8 mouse cellular contexts compared by ENCODE assay signal in genomic region chr9:114982689-114983360, GRCm38 (mm10). TPM values are rescaled to one million over a fixed set of nuclear protein-coding genes. Genes with fewer than 3 reads are reported as not detected.
DNase-seq lines count a peak whose midpoint lies in the region; ATAC-seq and TF ChIP-seq lines count a peak whose summit lies in the region.

Gene Rps27rt (minus strand): TSS chr9:114982739.

- TF ChIP-seq CTCF in hindbrain, postnatal 0 days (IDR thresholded peaks at IDR 0.05; ENCODE audit: low read depth): no peak

- peak; percentile 39 for DNase-seq in layer of hippocampus, adult 9-11 months
- no peak for DNase-seq in layer of hippocampus, adult 9-10 months (ENCODE audit: low spot score)
- no peak for DNase-seq in adrenal gland, postnatal 36 days
- no peak for DNase-seq in gastrocnemius, adult 8-10 months (ENCODE audit: low spot score in 2 of 2)
- no peak for DNase-seq in hindbrain, postnatal 0 days (ENCODE audit: low spot score)
- no peak for DNase-seq in cerebellum, postnatal 4 days (ENCODE audit: low spot score in 2 of 2)
- DNase-seq in Muller cell, postnatal 12 days (ENCODE audit: inconsistent ontology term): no peak

- no peak for ATAC-seq in hindbrain, postnatal 0 days
- ATAC-seq in megakaryocyte-erythroid progenitor cell, adult 5-6 weeks (replicated peaks; ENCODE audit: low FRiP score, low TSS enrichment, poor library complexity, severe bottlenecking): no peak

- no peaks in the 10 kb centered on the region for H3K4me1 ChIP-seq in hindbrain, postnatal 0 days (ENCODE audit: insufficient read depth, low read length)

- H3K9ac ChIP-seq in hindbrain, postnatal 0 days (replicated peaks; ENCODE audit: low read length): no peak within 1 kb of the TSS

- H3K27me3 ChIP-seq in hindbrain, postnatal 0 days (ENCODE audit: insufficient read depth, low read length): no peaks in the 10 kb centered on the region

- H3K4me3 ChIP-seq in hindbrain, postnatal 0 days (ENCODE audit: low read length): no peak within 1 kb of the TSS

- no peak within 1 kb of the TSS for H3K4me2 ChIP-seq in hindbrain, postnatal 0 days (ENCODE audit: low read depth, low read length)

- 83% methylated on average over 16 of the region's 16 CpGs for WGBS in hindbrain, postnatal 0 days

- H3K9me3 ChIP-seq in hindbrain, postnatal 0 days (ENCODE audit: low read length): no peaks in the 10 kb centered on the region

- no peaks in the 10 kb centered on the region for H3K36me3 ChIP-seq in hindbrain, postnatal 0 days (ENCODE audit: insufficient read depth, low read length)

- H3K27ac ChIP-seq in hindbrain, postnatal 0 days: no peak within 1 kb of the TSS

RNA-seq across cellular contexts. Expression of gene Rps27rt, which starts in this region (rescaled TPM):
- 10 to 100 TPM; 43.6 to 64.4 TPM for total RNA-seq in adrenal gland, postnatal 36 days (2021)
- 10 to 100 TPM; 10.3 to 22.0 (median 17.3) TPM for total RNA-seq in gastrocnemius, adult 8-10 months (2022)
- total RNA-seq in hindbrain, postnatal 0 days (2014; rRNA removed): 32.8 and 182 TPM in 2 replicates
- polyA plus RNA-seq in hindbrain, postnatal 0 days (2015; fragmentation: Nextera tagmentation; extraction: Ambion mirVana): 281 and 288 TPM in 2 replicates
- total RNA-seq in megakaryocyte-erythroid progenitor cell, adult 5-6 weeks (2014; fragmentation: Nextera tagmentation): 295 and 358 TPM in 2 replicates
- 148 and 204 TPM in 2 replicates for total RNA-seq in megakaryocyte-erythroid progenitor cell, adult 5-6 weeks (2017)
